Mouse (Mus musculus) embryo, embryonic 11 days (tissue): ENCODE results near the gene Aebp2.
"Not testable (repeated sequence)": the region's sequence is repeated elsewhere in the genome, so short reads cannot be mapped to it uniquely, and the experiment has no call there.

Experiments
- DNase-seq: peaks from one replicate; pipeline ENCODE4 v3.0.0-alpha.2; 2015

Gene Aebp2

DNA sequence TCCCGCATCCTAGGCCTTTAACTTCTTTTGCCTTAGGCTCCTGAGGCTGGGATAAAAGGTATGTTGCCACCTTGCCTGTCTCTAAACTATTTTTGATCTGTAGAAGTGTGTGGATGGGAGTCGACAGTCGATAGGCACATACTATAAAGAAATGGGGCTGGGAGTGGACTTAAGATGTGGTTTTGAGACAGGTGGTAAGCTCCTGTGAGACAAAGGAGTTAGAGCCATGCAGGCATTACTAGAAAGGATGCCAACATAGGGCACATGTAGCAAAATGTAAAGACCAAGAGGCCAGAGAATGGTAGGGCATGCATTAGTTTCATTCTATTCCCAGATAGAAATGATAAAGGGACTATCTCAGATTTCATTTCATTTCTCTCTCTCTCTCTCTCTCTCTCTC, 34.5 kb downstream of the Aebp2 start:
- DNase-seq, result no peak

DNA sequence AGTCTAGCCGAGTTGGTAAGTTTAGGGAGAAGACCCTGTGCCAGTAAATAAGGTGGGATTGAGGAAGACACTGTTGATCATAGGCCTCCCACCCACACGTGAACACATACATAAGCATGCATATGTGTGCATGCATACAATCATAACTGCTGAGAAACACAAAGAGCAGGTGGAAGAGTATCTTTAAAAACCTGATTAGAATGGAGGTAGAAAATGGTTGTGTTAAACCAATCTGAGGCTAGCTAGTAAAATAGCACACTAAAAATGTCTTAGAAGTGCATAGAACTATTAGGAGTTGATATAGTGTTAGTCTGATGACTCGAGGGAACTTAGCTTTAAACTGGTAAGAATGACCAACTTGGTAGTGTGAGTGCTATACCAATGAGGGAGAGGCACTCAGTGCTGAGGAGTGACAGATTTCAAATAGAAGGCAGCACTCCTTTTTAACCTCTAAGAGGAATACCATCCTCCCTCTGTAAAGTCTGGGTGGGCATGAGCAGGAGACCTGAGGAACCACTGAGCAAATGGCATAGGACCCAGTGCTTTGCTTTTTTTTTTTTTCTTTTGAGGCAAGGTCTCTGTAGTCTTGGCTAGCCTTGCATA, 35.6 kb downstream of the Aebp2 start:
- no peak for DNase-seq

DNA sequence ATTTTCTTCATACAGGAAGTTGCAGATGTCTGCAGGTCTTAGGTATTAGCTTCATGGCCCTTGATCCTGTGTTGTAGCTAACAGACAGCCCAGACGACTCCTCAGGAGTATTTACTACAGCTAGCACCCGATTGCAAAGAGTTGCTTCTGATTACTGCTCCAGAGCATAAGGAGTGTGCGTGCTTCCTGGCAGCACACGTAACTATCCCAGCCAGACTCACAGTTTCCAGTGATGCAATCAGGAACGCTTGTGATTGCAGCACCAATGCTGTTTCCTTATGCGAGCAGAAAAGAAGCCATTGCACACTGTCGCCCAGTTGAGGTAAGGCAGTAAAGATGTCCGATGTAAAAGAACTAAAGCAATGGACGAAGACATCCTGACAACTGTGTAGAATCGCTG, 38.6 kb downstream of the Aebp2 start:
- no peak for DNase-seq

DNA sequence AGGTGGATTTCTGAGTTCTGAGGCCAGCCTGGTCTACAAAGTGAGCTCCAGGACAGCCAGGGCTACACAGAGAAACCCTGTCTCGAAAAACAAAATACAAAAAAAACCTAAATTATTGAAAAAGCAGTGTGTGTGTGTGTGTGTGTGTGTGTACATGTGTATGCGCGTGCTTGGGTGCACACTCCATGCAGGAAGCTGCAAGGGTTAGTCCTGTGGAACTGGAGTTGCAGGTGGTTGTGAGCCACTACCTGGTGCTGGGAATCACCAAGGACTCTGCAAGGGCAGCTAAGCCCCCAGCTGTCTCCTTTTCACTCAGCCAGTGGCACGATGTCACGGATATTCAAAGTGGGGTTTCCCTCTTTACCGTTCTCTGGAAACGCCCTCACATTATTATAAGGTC, 39.3 kb downstream of the Aebp2 start:
- DNase-seq, result no peak

DNA sequence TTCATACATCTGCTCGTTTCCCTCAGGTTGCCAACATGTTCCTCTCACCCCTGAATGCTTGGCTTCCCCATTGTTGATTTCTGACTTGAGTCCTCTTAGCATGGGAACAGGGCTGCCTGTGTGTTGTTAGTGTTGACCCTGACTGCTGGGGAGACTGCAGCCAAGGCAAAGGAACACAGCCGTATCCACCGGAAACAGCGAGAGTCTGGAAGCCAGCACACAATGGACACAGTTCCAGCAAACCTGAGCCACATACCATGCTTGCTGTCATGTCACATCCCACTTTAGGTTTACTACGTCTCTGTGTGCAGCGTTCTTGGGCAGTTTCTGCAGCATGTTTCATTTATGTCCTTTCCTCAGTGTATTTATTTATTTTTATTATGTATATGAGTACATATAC, 39.8 kb downstream of the Aebp2 start:
- DNase-seq, result no peak

DNA sequence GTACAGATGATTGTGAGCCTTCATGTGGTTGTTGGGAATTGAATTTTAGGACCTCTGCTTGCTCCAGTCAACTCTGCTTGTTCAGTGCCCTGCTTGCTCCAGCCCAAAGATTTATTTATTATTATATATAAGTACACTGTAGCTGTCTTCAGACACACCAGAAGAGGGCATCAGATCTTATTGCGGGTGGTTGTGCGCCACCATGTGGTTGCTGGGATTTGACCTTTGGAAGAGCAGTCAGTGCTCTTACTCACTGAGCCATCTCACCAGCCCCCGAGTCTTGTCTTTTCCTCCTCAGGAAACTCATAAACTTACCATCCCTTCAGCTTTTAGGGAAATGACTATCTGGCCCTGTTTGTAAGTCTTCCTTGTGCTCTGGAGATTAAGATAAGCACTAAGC, 40.2 kb downstream of the Aebp2 start:
- not testable (repeated sequence) for DNase-seq

DNA sequence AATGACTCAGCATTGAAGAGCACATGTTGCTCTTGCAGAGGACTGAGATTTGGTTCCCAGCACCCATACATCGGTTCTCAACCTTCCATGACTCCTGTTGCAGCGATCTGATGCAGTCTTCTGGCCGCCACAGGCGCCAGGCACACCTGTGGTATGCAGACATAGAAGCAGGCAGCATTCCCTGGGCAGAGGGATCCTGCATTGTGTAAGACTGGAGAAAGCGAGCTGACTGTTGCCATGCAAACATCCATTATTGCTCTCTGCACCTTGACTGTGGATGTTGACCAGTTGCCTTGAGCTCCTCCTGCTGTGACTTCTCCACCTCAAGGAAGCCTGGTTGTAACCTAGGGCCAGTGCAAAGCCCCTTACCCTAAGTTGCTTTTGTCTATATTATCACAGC, 42.1 kb downstream of the Aebp2 start:
- DNase-seq, result no peak

DNA sequence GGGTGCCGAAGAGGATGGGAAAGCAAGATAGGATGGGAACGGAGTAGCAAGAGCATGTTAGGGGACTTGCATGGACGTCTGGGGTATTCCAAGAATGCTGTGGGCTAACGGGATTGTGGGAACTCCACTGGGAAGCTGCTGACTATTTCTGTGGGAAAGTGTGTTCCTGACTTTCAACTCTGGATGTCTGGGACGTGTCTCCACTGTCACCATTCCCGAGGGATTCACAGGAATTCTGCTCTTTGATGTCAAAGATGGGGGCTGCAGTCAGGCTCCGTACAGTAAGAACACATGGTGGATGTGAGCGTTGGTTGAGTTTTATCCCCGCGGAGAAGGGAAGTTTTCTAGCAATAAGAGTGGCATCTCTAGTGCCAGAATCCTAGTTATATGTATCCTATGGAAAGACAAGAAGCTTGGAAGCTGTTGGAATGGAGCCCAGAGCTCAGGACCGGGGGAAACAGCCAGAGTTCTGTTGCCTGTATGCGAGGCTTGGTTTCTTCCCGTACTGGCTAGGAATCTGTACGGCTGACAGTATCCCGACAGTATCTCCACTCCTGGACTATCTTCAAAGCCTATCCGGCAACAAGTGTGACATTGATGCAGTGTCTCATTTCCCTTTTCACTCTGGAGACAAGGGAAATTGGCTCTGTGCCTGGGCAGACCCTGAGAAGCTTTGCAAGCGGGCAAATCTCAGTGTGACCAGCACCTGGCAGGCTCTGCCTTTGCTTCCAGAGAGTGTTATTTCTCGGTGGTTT, 44.2 kb downstream of the Aebp2 start:
- no peak for DNase-seq

DNA sequence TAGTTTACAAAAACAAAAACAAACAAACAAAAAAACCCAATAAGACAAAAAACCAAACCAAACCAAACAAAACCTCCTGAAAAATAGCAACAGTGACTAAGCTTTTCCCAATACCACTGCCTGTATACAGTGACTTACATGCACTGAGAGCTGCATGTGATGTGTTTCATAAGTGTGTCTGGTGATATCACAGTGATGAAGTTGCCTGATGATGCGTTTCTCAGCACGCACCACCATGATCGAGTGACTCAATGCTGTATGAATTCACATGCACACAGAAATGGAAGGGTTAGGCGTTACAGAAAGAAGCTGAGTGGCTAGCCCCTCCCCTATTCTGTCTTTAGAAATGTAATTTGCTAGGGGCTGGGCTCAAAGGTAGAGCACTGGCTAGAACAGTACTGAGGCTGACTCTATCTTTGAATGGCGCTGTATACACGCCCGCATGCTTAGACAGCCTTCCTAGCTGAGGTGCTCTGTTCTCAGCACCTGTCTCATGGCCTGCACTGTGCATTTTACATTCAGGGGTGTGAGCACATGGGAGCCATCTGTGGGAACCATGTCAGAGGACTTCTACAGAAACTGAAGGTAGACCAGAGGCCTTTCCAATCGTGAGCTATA, 44.9 kb downstream of the Aebp2 start:
- DNase-seq, result no peak

DNA sequence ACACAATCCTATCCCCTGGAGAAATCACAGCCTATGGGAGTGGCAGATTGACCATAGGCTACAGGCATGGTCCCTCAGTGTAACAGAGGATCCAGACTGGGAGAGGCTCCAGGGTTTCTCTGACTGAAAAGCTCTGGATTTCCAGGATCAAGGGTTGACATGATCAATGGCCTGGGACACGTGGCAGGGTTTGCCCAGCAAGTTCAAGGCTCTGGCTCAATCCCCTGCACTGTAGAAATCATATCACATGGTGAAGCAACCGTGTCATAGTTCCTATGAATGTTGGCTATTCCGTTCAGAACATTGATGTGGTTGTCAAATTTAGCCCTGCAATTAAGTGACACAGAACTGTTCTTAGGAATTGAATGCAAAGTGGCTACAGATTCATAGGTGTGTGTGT, 52.0 kb downstream of the Aebp2 start:
- DNase-seq, result no peak

DNA sequence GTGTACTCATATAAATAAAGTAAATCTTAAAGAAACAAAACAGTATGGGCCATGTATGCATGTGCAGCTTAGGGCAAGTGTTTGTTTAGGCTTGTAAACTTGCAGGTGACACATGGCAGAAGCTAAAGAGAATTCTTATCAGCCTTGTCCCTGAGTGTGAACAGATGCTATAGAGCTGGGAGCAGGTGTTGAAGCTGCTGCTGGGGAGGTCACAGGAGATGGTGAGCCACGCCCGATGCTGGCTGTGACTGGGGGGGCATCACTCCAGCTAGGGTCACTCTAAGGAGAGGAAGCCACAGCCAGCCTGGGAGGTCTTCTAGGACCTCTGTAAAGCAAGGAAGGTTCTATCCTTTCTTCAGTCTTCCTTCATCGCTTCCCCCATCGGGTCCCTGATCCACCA, 53.6 kb downstream of the Aebp2 start:
- no peak for DNase-seq

DNA sequence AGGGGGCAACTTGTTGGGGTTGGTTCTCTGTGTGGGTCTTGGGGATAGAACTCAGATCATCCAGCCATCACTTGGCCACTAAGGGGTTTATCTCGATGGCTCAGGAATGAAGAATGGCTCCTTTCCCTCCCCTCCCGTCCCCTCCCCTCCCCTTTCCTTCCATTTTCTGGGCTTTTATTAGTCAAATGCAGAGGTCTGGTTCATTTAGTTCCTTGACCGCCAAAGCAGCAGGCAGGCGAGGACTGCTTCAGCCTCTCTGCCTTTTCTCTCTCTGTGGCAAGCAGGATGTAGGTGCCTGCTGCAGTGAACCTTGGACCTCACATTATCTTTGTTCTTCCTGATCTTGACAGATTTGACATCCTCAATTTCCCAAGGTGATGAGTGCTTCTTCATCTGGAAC, 54.6 kb downstream of the Aebp2 start:
- DNase-seq, result no peak

DNA sequence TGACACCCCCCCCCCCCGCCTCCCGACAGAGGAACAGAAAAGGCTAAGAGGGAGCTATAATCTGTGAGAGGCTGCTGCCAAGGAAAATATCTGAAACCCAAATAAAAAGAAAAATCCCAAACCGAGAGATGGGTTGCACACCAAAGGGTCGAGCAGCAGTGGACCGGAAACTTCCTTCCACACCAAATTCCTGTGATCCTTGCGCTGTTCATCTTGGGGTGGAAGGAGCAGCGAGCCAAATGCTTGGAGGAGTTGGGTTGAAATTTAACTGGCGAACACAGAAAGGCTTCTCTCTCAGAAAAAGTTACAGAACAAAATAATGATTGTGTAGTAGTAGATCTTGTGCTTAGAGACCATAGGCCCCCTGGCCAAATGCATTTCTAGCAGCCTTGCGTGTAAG, 55.5 kb downstream of the Aebp2 start:
- no peak for DNase-seq

DNA sequence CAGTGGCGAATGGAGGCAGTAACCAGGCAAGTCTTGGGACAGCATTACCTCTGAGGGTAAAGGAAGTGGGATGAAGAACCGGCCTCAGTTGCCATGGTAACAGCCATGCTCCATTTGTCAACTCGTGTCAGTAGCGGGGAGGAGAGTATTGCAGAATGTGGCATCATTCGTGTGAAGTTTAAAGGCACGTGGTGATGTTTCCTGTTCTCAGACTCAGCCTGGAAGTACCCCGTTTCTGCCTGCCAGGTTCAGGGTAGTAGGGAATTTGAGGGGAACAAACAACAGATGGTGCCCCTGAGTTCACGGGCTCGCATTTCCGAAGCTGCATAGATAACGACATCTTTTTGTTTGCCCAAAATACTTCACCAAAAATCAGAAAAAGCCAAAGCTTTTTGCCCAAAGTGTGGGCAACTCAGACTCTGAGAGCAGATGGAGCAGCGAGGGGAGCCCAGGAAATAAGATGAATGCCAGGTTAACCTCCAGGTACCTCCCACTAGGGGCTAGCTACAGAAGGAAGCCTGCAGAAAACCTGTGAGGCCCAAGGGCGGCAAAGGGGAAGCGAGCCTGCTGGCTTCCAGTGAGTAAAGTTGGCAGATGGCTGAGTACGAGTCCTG, 56.3 kb downstream of the Aebp2 start:
- peak; percentile 85 for DNase-seq

DNA sequence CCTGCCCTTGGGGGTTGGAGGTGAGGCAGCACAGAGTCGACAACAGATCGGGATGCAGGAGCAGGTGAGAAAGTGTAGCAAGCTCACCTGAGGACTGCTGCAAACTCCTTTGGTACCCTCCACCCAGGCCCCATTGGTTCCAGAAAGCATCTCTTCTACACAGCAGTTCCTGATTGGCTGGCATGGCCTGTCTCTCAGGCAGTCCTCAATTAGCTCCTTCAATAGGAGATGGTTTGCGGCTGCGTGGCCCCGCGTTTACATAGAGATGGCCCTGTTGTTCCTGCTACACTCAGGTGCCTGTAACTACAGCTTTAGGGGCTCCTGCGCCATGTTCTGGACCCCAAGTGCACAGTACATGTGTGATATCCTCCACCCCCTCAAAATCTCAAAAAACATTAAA, 58.2 kb downstream of the Aebp2 start:
- DNase-seq, result no peak

DNA sequence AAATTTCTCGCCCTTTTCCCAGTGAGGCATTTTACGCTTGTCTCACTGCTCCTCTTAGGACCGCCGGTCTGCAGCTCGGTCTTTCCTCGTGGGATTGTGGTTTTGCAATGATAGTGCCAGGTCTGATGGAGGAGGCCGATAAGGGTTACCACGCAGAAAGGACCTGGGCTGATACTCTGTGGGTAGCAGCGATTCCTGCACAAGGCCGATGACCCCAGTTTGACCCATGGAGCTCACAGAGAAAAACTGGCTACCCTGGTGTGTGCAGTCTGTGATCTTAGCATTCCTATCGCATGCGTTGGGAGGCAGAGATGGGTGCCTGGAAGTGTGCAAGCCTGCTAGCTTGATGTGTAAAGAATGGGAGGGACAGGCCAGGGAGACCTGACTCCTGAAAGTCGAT, 60.4 kb downstream of the Aebp2 start:
- DNase-seq, result peak; percentile 56

DNA sequence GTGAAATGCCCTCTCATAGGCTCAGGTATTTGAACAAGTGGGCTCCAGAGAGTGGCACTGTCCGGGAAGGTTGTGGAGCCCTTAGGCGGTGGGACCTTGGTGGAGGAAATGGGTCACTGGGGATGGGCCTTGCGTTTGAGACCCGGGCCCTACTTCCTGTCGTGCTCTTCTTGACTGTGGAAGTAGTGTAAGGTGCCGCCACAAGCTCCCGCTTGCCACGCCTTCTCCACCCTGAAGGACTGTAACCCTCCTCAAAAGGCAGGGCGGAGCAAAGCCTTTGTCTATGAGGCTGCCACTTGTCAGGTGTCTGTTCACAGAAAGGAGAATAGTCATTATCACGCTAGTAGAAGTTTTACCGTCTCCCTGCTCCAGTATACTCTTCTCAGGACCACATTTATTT, 61.9 kb downstream of the Aebp2 start:
- no peak for DNase-seq

DNA sequence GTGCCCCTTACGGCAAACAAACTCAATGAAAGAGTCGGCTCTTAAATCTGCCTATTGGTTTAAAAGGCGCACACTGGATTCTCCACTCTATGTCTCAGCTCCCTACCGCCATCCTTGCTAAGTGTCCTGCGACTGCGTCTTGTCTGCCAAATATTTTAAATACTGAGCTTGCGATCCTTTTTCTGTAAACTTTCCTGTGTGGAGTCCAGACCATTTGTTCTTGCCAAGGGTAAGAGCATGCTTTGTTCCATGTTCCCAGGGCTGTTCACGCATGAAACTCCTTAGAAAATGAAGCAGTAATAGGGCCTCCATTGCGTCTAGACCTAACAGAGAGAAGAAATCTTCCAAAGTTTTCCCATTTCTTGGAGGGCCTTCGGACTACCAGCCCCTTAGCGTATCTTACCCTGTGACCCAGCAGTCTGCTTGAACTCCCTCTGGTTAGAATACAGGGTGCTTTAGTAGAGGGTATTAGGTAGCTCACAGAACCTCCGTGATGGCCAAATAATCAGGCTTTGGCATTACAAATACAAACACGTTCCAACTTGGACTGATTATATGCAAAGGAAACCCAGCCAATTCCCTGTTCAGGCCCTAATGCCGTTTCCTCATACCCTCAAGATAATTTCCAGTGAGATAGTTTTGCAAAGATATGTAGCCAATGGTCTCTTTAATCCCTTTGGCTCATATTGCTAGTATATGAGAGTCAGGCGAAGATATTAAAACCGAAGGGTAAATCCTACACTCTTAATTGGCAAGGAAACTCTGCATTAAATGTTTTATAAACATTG, 67.3 kb downstream of the Aebp2 start:
- DNase-seq, result no peak

DNA sequence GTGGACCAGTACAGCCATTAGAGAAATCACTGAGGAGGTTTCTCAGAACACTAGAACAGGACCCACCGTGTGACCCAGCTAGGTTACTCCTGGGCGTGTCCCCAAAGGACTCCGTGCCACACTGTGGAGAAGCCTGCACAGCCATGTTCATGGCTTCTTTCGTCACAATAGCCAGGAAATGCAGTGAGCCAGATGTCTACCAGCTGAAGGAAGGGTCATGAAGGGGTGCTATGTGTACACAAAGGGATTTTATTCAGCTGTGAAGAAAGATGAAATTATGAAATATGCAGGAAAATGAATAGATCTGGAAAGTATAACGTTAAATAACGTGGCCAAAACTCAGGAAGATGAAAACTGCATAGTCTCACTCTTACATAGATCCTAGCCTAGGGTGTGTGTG, 69.7 kb downstream of the Aebp2 start:
- no peak for DNase-seq

DNA sequence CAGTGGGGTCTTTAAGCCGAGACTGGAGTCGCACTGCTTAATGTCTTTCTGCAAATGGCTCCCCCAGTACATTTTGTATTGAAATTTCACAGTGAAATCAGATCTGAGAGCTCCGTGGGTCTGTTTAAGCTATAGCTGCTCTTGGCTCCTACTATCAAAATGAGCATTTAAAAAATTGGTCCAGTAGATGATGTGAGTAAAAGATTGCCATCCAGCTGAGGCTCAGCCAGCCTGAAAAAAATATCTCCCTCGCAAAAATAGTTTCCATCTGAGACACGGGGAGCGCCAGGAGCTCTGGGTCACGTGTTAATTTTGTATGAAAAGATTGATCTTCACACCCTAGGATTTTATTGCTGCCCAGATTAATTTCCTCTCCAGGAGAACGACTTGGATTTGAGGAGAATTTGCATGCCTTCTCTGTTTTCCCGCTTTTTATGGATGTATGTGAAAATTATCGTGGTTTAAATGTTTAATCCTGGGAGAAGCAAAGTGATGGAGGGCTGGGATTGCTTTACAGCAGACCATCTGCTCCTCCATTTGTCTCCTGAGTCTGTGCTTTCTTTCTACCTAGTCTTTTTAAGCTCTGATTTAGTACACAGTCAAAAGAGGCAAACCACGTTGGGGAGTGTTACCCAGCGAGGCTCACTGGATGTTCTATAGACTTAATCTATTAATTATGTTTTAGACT, 73.9 kb downstream of the Aebp2 start:
- no peak for DNase-seq

DNA sequence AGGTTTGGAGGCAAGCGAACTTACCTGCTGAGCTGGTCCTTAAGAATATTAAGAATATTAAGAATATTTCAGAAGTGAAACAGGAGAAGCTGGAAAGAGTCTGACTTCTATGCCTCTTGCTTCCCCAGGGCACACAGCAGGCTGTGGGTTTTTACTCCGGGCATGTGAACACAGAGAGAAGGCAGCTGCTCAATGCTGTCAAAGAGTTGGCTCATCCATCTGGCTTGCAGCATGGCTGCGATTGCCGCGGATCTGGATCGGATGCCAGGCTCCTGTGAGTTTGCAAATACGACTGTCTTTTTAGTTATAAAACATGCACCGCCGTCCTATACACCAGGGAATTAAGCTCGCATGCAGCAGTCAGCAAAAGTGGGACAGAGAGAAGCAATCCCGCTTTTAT, 75.5 kb downstream of the Aebp2 start:
- no peak for DNase-seq

DNA sequence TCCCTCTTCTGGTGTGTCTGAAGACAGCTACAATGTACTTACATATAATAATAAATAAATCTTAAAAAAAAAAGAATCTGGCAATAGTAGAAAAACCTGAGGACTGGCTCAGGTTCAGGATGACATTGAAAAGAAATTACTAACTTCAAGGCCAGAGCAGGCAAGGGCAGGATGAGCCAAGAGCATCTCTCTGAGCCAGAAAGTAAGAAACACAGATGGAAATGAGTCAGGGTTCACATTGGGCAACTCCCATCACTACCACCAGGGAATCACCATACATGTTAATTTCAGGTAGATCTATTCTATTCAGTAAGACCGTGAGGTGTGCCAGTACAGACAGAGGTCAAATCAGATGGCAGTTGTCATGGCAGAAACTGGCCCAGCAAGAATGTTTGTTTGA, 76.1 kb downstream of the Aebp2 start:
- DNase-seq, result no peak

DNA sequence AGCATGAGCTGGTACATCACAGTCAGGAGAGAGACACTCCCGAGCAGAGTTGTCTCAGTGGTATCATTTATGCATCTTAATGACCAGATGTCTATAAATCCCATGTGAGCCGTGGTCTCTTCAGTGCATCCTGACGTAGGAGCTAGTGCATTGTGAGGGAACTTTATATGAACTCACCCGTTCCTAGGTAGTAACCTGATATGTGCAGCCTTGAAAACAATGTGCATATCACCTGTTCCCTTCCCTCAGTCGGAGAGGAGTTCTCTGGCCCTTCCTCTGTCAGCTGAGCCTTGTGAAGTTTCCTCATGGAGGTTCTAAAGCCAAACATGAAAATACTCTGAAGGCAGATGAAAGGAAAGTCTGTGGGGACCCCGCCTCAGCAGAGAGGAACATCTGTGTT, 78.8 kb downstream of the Aebp2 start:
- DNase-seq, result no peak
